Mouse (Mus musculus): ENCODE measurements around the gene Homer2.

Homer2 gene

DNA sequence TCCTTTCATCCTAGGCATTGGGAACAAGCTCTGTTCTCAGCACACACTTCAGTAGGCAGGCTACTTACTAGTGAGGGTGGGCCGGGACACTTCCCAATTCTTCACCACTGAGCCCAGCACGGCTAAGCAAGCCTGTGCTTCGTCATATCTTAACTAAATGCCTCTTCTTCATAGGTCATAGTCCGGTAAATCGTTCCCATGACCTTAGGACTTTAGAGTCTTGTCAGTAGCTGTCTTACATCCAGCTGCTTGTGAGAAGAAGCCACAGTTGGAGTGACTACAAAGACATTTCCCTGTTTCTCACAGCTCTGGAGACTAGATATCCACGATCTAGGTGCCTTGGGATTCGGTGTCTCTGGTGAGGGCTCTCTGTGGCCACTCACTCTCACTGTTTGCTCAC is 122.0 kb downstream of the Homer2 start:
- no peak overlapping the region for H3K4me3 ChIP-seq (replicated peaks; ENCODE audit: low read length)
- peaks cover 49% of the 10 kb centered on the region for H3K36me3 ChIP-seq (ENCODE audit: insufficient read depth, low read length)
- peaks cover 7% of the 10 kb centered on the region; the same call in 1 of the 2 replicates for H3K9me3 ChIP-seq (ENCODE audit: low read length)
- no peaks in the 10 kb centered on the region for H3K4me1 ChIP-seq (replicated peaks; ENCODE audit: low read depth, low read length)
- H3K27me3 ChIP-seq (ENCODE audit: insufficient read depth, low read length): no peaks in the 10 kb centered on the region
- TF ChIP-seq POU5F1 (IDR thresholded peaks at IDR 0.05; ENCODE audit: borderline replicate concordance, low read length) (no peak), CTCF (conservative IDR thresholded peaks at IDR 0.05; ENCODE audit: low read length) (no peak), NANOG (IDR thresholded peaks at IDR 0.05; ENCODE audit: borderline replicate concordance, low read length) (no peak)

- no peaks in the 10 kb centered on the region for H3K27me3 ChIP-seq (ENCODE audit: insufficient read depth, low read length)
- H3K4me3 ChIP-seq (replicated peaks; ENCODE audit: low read length): no peak overlapping the region
- TF ChIP-seq CTCF (conservative IDR thresholded peaks at IDR 0.05; ENCODE audit: low read length) (peak; percentile 19; the same call in 1 of the 2 replicates), POU5F1 (IDR thresholded peaks at IDR 0.05; ENCODE audit: borderline replicate concordance, low read length) (no peak)
- no peaks in the 10 kb centered on the region for H3K9me3 ChIP-seq (ENCODE audit: low read length)
- no peaks in the 10 kb centered on the region for H3K4me1 ChIP-seq (replicated peaks; ENCODE audit: low read depth, low read length)
- H3K36me3 ChIP-seq (ENCODE audit: insufficient read depth, low read length): peaks cover 34% of the 10 kb centered on the region
Measured at GRCm38 (mm10) chr7:81583512-81583911, 123.8 kb downstream of the Homer2 start.

GRCm38 (mm10) chr7:81579312-81579711 is 128.0 kb downstream of the Homer2 start:
- Histone ChIP-seq H3K9me3 (ENCODE audit: low read length) (no peaks in the 10 kb centered on the region), H3K36me3 (ENCODE audit: insufficient read depth, low read length) (peaks cover 31% of the 10 kb centered on the region), H3K4me1 (replicated peaks; ENCODE audit: low read depth, low read length) (no peaks in the 10 kb centered on the region), H3K27me3 (ENCODE audit: insufficient read depth, low read length) (no peaks in the 10 kb centered on the region), H3K4me3 (replicated peaks; ENCODE audit: low read length) (no peak overlapping the region)
- TF ChIP-seq CTCF (conservative IDR thresholded peaks at IDR 0.05; ENCODE audit: low read length) (no peak), POU5F1 (IDR thresholded peaks at IDR 0.05; ENCODE audit: borderline replicate concordance, low read length) (no peak), NANOG (IDR thresholded peaks at IDR 0.05; ENCODE audit: borderline replicate concordance, low read length) (no peak)

GRCm38 (mm10) chr7:81578413-81578812 is 128.9 kb downstream of the Homer2 start:
- H3K36me3 ChIP-seq (ENCODE audit: insufficient read depth, low read length): peaks cover 31% of the 10 kb centered on the region
- no peaks in the 10 kb centered on the region for H3K9me3 ChIP-seq (ENCODE audit: low read length)
- no peak for TF ChIP-seq CTCF (conservative IDR thresholded peaks at IDR 0.05; ENCODE audit: low read length)
- TF ChIP-seq POU5F1 (IDR thresholded peaks at IDR 0.05; ENCODE audit: borderline replicate concordance, low read length): no peak
- TF ChIP-seq NANOG (IDR thresholded peaks at IDR 0.05; ENCODE audit: borderline replicate concordance, low read length): no peak
- H3K27me3 ChIP-seq (ENCODE audit: insufficient read depth, low read length): no peaks in the 10 kb centered on the region
- H3K4me1 ChIP-seq (replicated peaks; ENCODE audit: low read depth, low read length): 0 out of 2 replicates have a peak, but pooled peaks cover 4% of the 10 kb centered on the region
- H3K4me3 ChIP-seq (replicated peaks; ENCODE audit: low read length): no peak overlapping the region

DNA sequence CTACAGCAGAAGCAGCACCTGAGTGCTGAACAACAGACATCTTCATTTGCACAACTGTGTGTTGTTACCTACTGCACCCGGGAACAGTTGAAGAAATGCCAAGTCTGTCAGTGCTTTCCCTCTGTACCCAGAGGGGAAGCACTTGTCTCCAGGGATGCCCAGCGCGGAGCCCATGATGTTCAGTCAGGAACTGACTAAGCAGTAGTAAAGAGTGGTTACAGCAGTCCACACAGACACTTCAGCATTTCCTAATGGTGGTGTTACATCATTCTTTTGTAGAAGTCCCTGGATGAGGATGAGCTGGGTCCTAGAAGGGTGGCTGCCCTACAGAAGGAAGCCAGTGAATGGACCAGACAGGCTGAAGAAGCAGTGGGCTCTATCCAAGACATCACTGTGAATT is 129.5 kb downstream of the Homer2 start:
- no peaks in the 10 kb centered on the region for H3K9me3 ChIP-seq (ENCODE audit: low read length)
- TF ChIP-seq POU5F1 (IDR thresholded peaks at IDR 0.05; ENCODE audit: borderline replicate concordance, low read length) (no peak), CTCF (conservative IDR thresholded peaks at IDR 0.05; ENCODE audit: low read length) (no peak), NANOG (IDR thresholded peaks at IDR 0.05; ENCODE audit: borderline replicate concordance, low read length) (no peak)
- peaks cover 31% of the 10 kb centered on the region for H3K36me3 ChIP-seq (ENCODE audit: insufficient read depth, low read length)
- H3K27me3 ChIP-seq (ENCODE audit: insufficient read depth, low read length): no peaks in the 10 kb centered on the region
- no peak overlapping the region for H3K4me3 ChIP-seq (replicated peaks; ENCODE audit: low read length)
- peaks cover 6% of the 10 kb centered on the region; the same call in 1 of the 2 replicates for H3K4me1 ChIP-seq (replicated peaks; ENCODE audit: low read depth, low read length)

GRCm38 (mm10) chr7:81575606-81576005 is 131.7 kb downstream of the Homer2 start:
- peaks cover 31% of the 10 kb centered on the region for H3K36me3 ChIP-seq (ENCODE audit: insufficient read depth, low read length)
- H3K4me1 ChIP-seq (replicated peaks; ENCODE audit: low read depth, low read length): peaks cover 19% of the 10 kb centered on the region
- no peaks in the 10 kb centered on the region for H3K9me3 ChIP-seq (ENCODE audit: low read length)
- H3K4me3 ChIP-seq (replicated peaks; ENCODE audit: low read length): no peak overlapping the region
- no peak for TF ChIP-seq NANOG (IDR thresholded peaks at IDR 0.05; ENCODE audit: borderline replicate concordance, low read length)
- no peak for TF ChIP-seq POU5F1 (IDR thresholded peaks at IDR 0.05; ENCODE audit: borderline replicate concordance, low read length)
- TF ChIP-seq CTCF (conservative IDR thresholded peaks at IDR 0.05; ENCODE audit: low read length): no peak
- H3K27me3 ChIP-seq (ENCODE audit: insufficient read depth, low read length): peaks cover 5% of the 10 kb centered on the region

- TF ChIP-seq CTCF (conservative IDR thresholded peaks at IDR 0.05; ENCODE audit: low read length) (no peak), NANOG (IDR thresholded peaks at IDR 0.05; ENCODE audit: borderline replicate concordance, low read length) (no peak), POU5F1 (IDR thresholded peaks at IDR 0.05; ENCODE audit: borderline replicate concordance, low read length) (no peak)
- no peaks in the 10 kb centered on the region for H3K9me3 ChIP-seq (ENCODE audit: low read length)
- H3K4me1 ChIP-seq (replicated peaks; ENCODE audit: low read depth, low read length): peaks cover 27% of the 10 kb centered on the region
- H3K4me3 ChIP-seq (replicated peaks; ENCODE audit: low read length): no peak overlapping the region
- H3K36me3 ChIP-seq (ENCODE audit: insufficient read depth, low read length): peaks cover 31% of the 10 kb centered on the region
- H3K27me3 ChIP-seq (ENCODE audit: insufficient read depth, low read length): peaks cover 5% of the 10 kb centered on the region
Measured at GRCm38 (mm10) chr7:81573821-81574220, 133.5 kb downstream of the Homer2 start.

GRCm38 (mm10) chr7:81573397-81573796 is 133.9 kb downstream of the Homer2 start:
- Histone ChIP-seq H3K27me3 (ENCODE audit: insufficient read depth, low read length) (peaks cover 5% of the 10 kb centered on the region), H3K36me3 (ENCODE audit: insufficient read depth, low read length) (peaks cover 29% of the 10 kb centered on the region), H3K4me3 (replicated peaks; ENCODE audit: low read length) (no peak overlapping the region), H3K9me3 (ENCODE audit: low read length) (no peaks in the 10 kb centered on the region), H3K4me1 (replicated peaks; ENCODE audit: low read depth, low read length) (peaks cover 27% of the 10 kb centered on the region)
- no peak for TF ChIP-seq POU5F1 (IDR thresholded peaks at IDR 0.05; ENCODE audit: borderline replicate concordance, low read length)

- H3K4me3 ChIP-seq (replicated peaks; ENCODE audit: low read length): 0 out of 2 replicates have a peak overlapping the region, but pooled peaks have one; percentile 90
- no peaks in the 10 kb centered on the region for H3K9me3 ChIP-seq (ENCODE audit: low read length)
- H3K36me3 ChIP-seq (ENCODE audit: insufficient read depth, low read length): peaks cover 22% of the 10 kb centered on the region
- TF ChIP-seq NANOG (IDR thresholded peaks at IDR 0.05; ENCODE audit: borderline replicate concordance, low read length) (no peak), CTCF (conservative IDR thresholded peaks at IDR 0.05; ENCODE audit: low read length) (no peak), POU5F1 (IDR thresholded peaks at IDR 0.05; ENCODE audit: borderline replicate concordance, low read length) (no peak)
- H3K27me3 ChIP-seq (ENCODE audit: insufficient read depth, low read length): peaks cover 5% of the 10 kb centered on the region
- peaks cover 27% of the 10 kb centered on the region for H3K4me1 ChIP-seq (replicated peaks; ENCODE audit: low read depth, low read length)
Measured at GRCm38 (mm10) chr7:81572610-81573268, 134.6 kb downstream of the Homer2 start.

All from E14TG2a.4 (cell line).